Mouse (Mus musculus): Measurements from ENCODE around the gene Pik3r2. TPM values are rescaled to one million over a fixed set of nuclear protein-coding genes. Genes with fewer than 3 reads are reported as not detected.
"Not testable (repeated sequence)": the region's sequence is repeated elsewhere in the genome, so short reads cannot be mapped to it uniquely, and the experiment has no call there.

Pik3r2 gene
- total RNA-seq (2022): 10 to 100 TPM; 19.3 to 24.1 (median 22.2) TPM

DNA sequence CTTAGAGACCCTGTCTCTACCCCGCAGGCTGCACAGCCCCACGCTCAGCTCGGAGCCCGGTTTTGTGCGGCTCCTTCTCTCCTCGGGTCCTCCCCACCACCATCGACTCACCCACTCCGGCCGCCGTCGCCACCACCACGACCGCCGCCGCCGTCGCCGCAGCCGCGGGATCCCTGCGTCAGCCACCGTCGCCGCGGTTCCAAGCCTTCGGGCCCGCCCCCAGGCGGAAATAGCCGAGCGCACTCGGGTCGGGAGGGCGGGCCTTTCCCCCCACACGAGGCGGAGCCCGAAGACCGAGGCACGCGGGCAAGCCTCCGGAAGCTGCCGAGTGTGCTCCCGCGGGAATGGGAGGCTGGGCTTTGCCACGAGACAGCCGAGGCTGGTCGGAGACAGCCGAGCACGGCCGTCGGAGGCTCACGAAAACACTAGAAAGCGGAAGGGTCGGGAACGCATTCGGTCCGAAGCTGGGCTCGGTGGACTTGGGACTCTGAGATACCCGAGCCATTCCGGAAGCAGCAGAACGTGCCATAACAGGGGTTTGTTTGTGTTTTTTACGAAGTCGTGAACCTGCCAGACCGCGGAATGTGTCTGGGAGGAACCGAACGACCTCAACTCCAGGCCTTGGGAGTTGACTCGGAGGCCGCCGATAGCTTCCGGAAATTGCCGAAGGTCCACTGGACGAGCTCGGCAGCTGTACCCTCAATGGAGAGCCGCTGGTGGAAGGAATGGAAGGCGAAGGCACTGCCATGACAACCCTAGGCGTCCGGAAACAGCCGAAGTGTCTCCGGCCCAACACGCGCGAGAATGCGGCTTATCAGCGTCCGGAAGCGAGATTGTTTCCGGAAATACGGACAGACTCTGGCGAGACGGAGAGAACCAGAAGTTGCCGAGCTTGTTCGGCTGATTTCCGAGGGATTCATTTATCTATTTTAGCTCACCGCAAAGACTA lies at the start of gene Pik3r2:
Gene Pik3r2 (minus strand): TSS at position 218 of the 949 bp plus-strand sequence.
- DNase-seq (ENCODE audit: low spot score): peak; percentile 96

DNA sequence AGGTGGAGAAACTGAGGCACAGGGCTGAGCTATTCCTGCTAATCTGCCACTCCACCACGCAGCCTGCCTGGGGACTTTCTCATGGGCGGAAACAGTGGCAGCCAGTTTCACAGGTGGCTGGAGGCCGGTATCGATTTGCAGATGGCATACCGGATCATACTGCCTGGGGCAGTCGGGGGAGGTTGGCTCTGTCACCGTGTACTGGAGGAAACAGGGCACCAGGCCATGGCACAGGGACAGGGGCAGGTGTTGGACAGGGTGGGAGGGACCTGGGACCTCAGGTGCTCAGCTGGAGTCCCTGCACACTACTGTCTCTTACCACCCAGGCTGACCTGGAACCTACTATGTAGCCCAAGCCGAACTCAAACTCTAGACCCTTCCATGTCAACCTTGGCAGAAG lies 49.3 kb upstream of the Pik3r2 start:
- DNase-seq (ENCODE audit: low spot score): no peak

GRCm38 (mm10) chr8:70823802-70824201 lies 47.3 kb upstream of the Pik3r2 start:
- no peak for DNase-seq (ENCODE audit: low spot score)

GRCm38 (mm10) chr8:70822594-70822993 lies 46.1 kb upstream of the Pik3r2 start:
- not testable (repeated sequence) for DNase-seq (ENCODE audit: low spot score)

- no peak for DNase-seq (ENCODE audit: low spot score)
Observed at GRCm38 (mm10) chr8:70821992-70822391, 45.5 kb upstream of the Pik3r2 start.

DNA sequence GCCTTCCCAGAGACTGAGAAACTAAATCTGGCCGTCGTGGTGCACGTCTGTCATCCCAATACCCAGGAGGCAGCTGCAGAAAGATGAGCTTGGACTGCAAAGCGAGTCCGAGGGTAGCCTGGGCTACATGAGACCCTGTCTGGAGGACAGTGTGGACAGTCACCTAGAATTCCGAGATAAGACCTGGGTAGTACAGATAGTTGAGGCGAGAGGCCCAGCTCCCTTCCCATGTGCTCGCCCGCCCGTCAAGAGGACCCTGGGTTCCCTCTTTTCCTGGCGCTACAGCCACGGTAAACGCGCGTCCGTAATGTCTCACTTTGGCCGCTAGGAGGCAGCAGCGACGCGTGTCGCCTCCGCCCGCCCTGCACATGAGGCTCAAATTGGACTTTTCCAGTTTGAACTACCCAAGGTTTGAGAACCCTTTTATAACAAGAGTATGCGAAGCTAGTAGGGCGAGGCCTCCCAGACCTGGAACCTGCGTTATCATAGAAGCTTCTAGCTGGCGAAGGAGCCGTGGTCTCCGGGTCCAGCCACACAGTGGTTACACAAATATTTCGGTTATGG lies 45.0 kb upstream of the Pik3r2 start:
- DNase-seq (ENCODE audit: low spot score): peak; percentile 65

- peak; percentile 80 for DNase-seq (ENCODE audit: low spot score)
Observed at GRCm38 (mm10) chr8:70820101-70820935, 43.8 kb upstream of the Pik3r2 start.

DNA sequence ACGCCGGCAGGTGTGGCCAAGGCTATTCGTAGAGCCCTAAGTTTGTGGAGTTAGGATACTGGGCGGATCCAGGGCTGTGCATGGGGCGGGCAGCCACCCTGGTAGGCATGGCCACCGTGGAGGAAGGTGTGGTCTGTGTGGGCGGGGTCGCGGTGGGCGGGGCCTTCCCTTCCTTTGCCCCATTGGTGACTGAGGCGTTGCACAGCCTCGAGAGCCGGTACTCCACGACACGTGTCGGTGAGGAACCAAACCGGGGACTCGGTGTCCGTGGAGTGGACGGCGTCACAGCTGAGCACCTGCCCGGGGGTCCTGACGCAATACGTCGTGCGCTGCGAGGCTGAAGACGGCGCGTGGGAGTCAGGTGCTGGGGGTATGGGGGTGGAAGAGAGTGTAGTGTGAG lies 40.2 kb upstream of the Pik3r2 start:
- no peak for DNase-seq (ENCODE audit: low spot score)

GRCm38 (mm10) chr8:70812885-70813284 lies 36.4 kb upstream of the Pik3r2 start:
- no peak for DNase-seq (ENCODE audit: low spot score)

DNA sequence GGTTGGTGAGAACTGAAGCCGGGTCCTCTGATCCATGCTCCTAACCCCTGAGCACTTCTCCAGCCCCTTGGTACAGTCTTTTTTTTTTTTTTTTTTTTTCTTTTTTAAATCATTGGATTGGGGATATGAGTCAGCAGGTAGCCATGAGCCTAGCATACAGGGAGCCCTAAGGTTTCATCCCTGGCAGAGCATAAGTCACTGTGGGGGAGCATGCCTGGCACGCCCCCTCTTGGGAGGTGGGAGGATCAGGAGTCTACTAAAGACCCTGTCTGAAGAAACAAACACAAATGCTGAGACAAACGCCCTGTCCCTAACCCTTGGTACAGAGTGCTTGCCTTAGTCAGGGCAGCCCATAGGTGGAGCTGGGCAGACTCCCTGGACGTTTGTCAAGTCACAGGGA lies 35.5 kb upstream of the Pik3r2 start:
- no peak for DNase-seq (ENCODE audit: low spot score)

DNA sequence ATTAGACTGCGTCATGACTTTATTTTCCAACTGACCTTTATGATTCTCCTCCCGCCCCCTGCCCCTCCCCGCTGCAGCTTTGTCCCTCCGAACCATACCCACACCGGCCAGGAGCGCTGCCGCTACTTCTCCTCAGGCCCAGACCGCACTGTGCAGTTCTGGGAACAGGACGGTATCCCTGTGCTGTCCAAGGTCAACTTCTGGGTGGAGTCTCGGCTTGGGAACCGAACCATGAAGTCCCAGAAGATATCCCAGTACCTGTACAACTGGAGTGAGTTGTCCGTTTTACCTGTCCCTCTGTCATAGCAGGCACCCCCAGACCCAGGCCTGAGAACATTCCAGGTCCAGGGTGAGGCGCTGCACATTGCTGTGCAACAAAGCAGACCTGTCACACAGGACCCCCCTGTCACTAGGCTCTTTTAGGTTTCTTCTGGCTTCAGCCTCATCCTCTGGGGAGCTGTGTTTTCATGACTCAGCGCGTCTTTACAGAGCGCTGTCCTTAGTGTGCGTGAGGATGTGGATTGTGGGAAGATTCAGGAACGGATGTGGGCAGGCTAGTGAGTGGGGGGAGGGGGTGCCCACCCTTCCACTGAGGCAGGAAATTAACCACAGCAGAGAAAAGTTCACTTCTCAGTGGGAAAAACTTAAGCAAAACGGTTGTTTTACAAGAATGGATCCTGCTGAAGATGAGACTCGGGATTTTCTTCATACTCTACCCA lies 34.6 kb upstream of the Pik3r2 start:
- DNase-seq (ENCODE audit: low spot score): no peak

GRCm38 (mm10) chr8:70808955-70809701 lies 32.6 kb upstream of the Pik3r2 start:
- no peak for DNase-seq (ENCODE audit: low spot score)

GRCm38 (mm10) chr8:70808239-70808638 lies 31.7 kb upstream of the Pik3r2 start, which contains the start of gene Il12rb1:
Gene Il12rb1, plus strand, starts transcription at chr8:70808449.
- DNase-seq (ENCODE audit: low spot score): no peak

GRCm38 (mm10) chr8:70807304-70807703 lies 30.8 kb upstream of the Pik3r2 start:
- no peak for DNase-seq (ENCODE audit: low spot score)

GRCm38 (mm10) chr8:70806541-70806940 lies 30.0 kb upstream of the Pik3r2 start:
- DNase-seq (ENCODE audit: low spot score): peak; percentile 49

DNA sequence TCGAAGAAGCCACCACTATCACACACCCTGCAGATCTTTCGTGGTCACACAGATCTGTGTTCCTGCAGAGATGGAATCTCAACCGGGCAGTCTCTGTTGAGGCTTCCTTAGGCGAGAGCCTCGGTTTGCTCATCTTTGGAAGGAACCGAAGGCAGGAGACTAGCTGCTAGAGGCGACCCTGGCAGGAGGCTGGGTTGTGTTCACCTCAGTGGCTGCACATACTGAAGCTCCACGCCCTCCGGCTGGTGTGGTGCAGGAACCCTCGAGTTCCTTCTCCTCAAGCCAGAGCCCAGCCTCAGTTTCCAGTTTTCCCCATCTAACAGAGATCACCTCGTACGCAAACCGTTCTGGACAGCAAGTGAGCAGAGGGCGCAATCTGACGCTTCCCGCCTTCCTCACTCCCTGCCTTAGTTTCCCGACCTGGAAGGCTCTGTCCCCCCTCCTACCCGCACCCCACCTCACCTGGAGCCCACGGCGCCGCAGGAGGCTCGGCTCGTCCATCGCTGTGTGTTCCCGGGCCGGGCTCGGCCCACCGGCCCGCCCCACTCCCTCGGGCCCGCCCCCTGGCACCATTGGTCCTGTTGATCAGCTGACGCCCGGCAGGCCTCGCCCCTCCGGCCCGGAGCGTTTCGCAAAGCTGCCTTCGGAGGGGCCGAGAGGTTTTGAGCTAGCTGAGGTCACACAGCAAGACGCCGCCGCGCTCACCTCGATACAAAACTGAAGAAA lies 28.1 kb upstream of the Pik3r2 start, which contains the start of gene Mast3:
Gene Mast3 (minus strand): TSS at position 574 of the 726 bp plus-strand sequence.
- peak; percentile 80 for DNase-seq (ENCODE audit: low spot score)

GRCm38 (mm10) chr8:70803761-70804480 lies 27.4 kb upstream of the Pik3r2 start:
- no peak for DNase-seq (ENCODE audit: low spot score)

GRCm38 (mm10) chr8:70802786-70803510 lies 26.4 kb upstream of the Pik3r2 start:
- DNase-seq (ENCODE audit: low spot score): no peak

Measured in heart, adult 8-10 months (tissue).